Mouse (Mus musculus): ENCODE measurements around the gene Ninl.
A peak's percentile ranks its signal among the peaks of the same experiment; 100 is the strongest.
"Not testable (repeated sequence)": the region's sequence is repeated elsewhere in the genome, so short reads cannot be mapped to it uniquely, and the experiment has no call there.

Gene Ninl

DNA sequence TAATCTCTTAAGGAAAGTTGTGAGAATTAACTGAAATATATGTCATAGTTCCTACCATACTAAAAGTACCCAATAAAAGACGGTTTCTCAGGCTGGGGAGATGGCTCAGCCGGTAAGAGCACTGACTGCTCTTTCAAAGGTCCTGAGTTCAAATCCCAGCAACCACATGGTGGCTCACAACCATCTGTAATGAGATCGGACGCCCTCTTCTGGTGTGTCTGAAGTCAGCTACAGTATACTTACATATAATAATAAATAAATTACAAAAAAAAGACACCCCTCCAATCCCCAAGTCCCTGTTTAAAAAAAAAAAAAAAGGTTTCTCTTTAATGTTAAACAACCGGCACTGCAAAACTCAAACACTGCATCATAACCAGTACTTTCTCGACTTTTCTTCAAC lies 130.3 kb downstream of the Ninl start:
- DNase-seq (ENCODE audit: extremely low spot score, low spot score) = not testable (repeated sequence)

DNA sequence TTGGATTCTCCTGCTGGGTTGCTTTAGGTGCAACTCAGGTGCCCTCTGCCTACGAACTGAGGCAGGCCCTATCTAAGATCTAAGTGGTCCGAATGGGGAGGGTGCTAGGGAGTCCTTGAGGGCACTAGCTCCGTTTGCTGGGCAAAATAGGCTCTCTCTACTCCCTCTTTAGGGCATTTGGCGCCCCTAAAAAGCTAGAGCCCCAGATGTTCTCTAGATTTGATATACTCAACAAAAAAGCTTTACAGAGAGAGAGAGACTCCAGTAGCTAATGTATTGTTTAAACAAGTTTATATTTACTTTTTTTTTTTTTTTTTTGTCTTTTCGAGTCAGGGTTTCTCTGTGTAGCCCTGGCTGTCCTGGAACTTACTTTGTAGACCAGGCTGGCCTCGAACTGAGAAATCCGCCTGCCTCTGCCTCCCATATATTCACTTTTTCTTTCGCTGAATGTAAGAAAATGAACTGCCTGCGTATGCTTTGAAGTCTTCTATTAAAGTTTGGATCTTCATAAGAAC lies 134.2 kb downstream of the Ninl start, which contains the start of gene Gins1:
Gene Gins1, plus strand, starts transcription at position 465 of the 515 bp plus-strand sequence.
- no peak for DNase-seq (ENCODE audit: extremely low spot score, low spot score)

DNA sequence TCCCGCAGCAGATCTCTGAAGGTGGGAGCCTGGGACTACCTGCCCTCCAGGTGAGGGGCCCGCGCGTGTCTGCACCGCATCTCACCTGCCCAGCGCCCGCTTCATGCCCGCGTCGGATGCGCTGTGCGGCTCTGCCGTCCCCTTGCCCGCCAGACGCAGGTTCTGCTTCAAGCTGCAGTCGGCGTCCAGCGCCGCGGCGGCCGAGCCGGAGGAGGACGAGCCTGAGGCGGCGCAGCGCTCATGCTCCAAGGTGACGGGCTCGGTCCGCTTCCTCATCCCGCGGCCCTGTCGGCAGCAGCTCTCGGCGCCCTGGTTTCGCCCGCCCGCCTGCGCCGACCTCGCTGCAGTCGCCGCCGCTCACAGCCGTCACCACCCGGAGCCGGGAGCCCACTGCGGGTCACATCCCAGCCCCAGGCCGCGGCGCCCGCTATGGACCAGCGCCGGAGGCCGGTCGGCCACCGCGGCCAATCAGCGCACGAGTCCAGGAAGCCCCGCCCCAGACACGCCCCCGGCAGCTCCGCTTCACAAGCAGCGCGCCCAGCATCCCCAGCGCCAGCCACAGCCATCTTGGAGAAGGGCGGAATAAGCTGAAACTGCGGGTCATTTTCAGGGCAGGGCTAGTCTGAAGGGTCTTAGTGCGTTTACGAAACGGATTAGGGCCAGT lies 134.8 kb downstream of the Ninl start, which contains the start of gene Abhd12:
Gene Abhd12, minus strand, starts transcription at position 470 of the 664 bp plus-strand sequence.
- peak; percentile 99 for DNase-seq (ENCODE audit: extremely low spot score, low spot score)

DNA sequence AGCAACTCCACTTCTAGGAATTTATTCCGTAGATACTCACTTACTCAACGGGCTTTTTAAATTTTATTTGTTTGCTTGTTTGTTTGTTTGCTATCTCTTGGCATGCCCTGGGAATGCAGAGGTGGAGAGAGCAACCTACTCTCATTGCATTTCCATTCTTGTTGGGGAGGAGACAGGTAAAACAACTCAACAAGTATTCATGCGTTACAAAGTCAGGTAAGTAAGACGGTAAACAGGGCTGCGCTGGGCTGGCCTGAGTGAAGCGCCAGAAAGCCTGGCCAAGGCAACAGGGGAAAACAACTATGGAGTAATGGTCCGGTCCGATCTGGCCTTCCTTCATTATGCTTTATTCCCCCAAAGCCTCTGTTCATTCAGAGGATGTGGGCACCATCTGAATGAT lies 136.8 kb downstream of the Ninl start:
- DNase-seq (ENCODE audit: extremely low spot score, low spot score) = no peak

DNA sequence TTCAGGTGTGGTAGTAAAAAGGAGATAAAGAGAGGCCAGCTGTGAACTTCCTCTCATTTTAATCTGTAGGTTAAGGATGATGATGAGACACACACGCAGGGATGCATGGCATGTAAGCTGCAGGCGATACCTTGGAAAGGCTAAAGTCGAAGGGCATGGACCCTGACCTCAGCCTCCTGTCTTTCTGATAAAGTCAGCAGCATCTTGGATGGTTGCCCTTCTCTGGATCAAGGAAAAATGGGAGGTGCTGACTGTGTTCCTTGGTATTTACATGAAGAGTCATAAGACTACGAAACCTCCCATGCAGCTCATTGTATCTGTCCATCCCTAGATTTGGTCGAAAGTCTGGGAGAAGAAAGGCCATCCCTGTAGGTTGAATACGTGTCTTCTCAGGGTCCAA lies 138.8 kb downstream of the Ninl start:
- no peak for DNase-seq (ENCODE audit: extremely low spot score, low spot score)

DNA sequence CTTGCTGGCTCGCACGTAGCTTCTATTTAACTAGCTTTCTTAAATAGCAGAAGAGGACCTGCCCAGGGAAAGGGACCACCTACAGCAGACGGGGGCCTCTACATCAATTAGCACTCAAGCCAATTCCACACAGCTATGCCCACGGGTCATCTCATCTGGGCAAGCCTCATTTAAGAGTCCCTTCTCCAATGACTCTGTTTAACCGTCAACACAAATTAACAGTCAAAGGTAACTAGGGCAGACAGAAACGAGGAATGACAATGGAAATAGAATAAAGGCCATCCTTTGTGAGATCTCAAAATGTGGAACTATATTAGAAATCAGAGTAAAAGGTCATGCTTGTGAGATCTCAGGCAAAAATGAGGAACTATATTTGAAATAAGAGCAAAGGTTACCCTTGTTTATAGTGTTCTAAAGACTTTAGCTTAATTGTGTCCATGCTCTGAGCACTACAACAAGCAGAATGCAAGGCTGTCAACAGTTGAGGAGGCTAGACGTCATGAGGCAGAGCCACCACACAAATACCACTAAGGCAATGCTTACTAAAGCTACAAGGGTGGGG lies 143.4 kb downstream of the Ninl start:
- no peak for DNase-seq (ENCODE audit: extremely low spot score, low spot score)

DNA sequence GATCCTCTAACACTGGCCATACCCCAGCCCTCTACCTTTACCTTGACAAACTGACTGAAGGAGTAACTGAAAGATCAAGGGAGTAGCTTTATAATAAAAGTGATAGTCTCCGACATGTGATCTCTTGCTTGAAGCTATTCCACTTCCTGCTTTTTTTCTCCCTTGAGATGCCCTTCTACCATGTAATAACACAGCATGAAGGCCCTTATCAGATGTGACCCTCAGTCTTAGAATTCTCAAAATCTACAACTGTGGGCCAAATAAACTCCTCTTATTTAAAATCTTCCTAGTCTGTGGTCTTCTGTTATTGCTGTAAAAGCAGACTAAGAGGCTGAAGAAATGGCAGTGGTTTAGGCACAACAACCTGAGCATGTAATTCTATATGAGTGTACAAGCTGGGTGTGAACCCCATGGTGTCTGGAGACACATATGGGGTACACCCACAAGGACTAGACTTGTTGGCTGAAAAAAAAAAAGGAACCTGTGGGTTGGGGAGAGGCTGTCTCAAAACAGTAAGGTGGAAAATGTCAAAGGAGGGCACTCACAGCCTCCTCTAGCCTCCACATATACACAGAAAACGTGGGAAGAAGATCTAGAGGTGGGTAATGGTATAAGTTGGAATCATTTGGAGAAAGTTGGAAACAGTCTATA lies 144.4 kb downstream of the Ninl start:
- no peak for DNase-seq (ENCODE audit: extremely low spot score, low spot score)

DNA sequence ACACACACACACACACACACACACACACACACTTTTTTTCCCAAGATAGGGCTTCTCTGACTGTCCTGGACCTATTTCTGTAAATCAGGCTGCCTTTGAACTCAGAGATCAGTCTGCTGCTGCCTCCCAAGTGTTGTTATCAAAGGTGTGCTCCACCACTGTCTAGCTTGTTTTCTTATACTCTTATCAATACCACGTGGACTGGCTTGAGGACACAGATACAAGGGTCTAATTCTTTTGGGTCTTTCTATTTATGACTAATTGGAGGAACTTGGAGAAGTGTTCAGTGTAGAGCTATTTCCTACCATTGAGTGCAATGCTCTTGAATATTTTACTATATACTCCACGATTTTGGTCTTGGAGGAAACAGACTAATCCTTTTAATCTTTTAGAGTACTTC lies 151.8 kb downstream of the Ninl start:
- DNase-seq (ENCODE audit: extremely low spot score, low spot score) = no peak

DNA sequence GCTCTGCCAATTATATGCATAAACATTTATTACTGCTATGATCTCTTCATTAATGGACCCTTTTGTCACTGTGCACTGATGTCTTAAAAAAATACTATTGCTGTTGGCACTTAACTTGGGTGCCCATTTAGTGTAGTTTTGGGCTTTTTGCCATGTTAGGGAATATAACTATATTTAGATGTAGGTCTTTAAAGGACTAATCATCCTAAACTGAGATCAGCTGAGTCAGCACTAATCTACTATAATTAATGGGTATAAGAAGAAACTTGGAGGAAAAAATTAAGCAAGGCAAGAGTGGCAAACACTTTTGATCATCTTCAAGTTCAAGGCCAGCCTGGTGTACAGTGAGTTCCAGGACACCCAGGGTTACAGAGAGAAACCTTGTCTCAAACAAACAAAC lies 152.9 kb downstream of the Ninl start:
- DNase-seq (ENCODE audit: extremely low spot score, low spot score) = peak; percentile 4

DNA sequence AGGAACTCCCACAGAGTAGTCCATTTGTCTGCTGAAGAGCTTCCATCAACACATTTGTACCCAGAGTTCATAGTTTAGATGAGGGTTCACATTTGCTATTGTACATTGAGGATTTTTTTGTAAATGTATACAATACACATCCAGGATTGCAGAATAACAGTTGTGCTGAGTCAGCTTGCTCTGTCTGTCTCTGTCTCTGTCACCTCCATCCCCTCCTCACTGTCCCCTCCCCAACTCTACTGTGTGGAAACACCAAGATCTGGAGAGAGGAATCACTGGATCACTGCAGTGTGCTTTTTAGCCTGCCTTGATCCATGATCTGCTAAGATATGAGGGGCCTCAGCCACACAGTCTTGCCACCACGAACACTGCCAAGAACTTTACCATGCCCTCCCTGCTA lies 153.4 kb downstream of the Ninl start:
- DNase-seq (ENCODE audit: extremely low spot score, low spot score) = peak; percentile 3

DNA sequence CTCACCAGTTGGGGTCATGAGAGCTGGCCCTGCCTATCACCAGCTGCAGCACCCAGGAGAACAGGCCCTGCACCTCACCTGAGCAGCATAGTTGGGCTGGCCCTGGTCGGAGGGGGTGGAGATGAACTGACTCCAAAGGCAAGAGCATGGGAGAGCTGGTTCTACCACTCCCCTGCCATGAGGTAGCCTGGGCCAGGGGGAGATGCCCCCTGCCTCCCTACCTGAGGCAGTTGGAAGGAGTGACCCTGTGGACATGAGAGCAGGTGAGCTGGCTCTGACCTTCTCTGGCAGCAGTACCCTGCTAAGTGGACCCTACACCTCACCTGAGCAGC lies 154.4 kb downstream of the Ninl start:
- DNase-seq (ENCODE audit: extremely low spot score, low spot score) = peak; percentile 9

All from neural tube, embryonic 10.5 days (tissue).